Mouse (Mus musculus): ENCODE results near the gene Plppr2.

GRCm38 (mm10) chr9:21932445-21933137, 4.2 kb upstream of the Plppr2 start:
- TF ChIP-seq ZNF384 (IDR thresholded peaks at IDR 0.05; ENCODE audit: low read depth, low read length) (no peak), MAFK (IDR thresholded peaks at IDR 0.05; ENCODE audit: insufficient read depth, low read depth, low read length) (no peak), HCFC1 (IDR thresholded peaks at IDR 0.05; ENCODE audit: borderline replicate concordance, insufficient read depth, low read length) (no peak), ZC3H11A (IDR thresholded peaks at IDR 0.05; ENCODE audit: borderline replicate concordance, low read depth, low read length) (no peak), CHD2 (IDR thresholded peaks at IDR 0.05; ENCODE audit: low read depth, low read length) (no peak)

All from ES-E14 (cell line).